In the genomic region with DNA sequence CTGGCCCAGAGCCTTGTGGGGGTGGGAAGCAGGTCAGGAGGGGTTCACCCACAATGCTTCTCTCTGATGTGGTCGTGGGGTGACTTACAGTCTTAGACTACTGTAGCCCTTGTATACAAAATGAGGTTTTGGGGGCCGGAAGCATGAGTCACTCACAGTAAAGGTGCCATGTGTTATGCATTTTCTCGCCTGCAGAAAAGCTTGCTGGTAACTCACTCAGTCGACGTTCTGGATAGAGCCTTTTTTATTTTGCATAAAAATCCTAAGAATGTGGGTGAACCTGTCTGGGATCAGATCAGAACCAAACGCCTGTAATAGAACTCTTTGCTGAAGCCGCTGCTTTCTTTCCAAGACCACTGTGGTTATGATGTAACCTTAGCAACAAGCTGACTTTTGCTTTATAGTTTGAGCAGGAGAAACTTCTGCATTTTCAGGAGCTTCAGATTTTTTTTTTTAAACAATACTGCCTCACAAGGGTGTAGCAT, we compare ENCODE assay signal across 9 mouse cellular contexts. TPM values are rescaled to one million over a fixed set of nuclear protein-coding genes. Genes with fewer than 3 reads are reported as not detected.
DNase-seq lines count a peak whose midpoint lies in the region; ATAC-seq lines count a peak whose summit lies in the region.
"Had no signal": no experiment of that assay in that cellular context is flagged by ENCODE, and none has a peak within 500 bp of the region (broad histone marks: within the 10 kb centered on the region; RNA-seq: fewer than 3 reads in every experiment).

No protein-coding gene starts in this region.

- peak; percentile 61 for DNase-seq in embryonic facial prominence, embryonic 11.5 days (ENCODE audit: low spot score)
- DNase-seq in embryonic facial prominence, embryonic 10.5 days (ENCODE audit: low spot score), result no peak
- DNase-seq in spleen, postnatal 36 days (ENCODE audit: low spot score in 2 of 2), result peak; percentile 59 to 61
- DNase-seq in spleen, adult 12 weeks (ENCODE audit: low spot score), result no peak
- peak; percentile 68 for DNase-seq in lung, postnatal 36 days
- DNase-seq in adrenal gland, postnatal 25 days, result no peak
- DNase-seq in testis, postnatal 10 days (ENCODE audit: low spot score), result no peak
- DNase-seq in cerebellum, postnatal 14 days, result no peak
- DNase-seq: cerebellum, adult 9-11 months had no signal

- no peaks in the 10 kb centered on the region for H3K9me3 ChIP-seq in embryonic facial prominence, embryonic 11.5 days (replicated peaks; ENCODE audit: control insufficient read depth, low read length)
- no peaks in the 10 kb centered on the region for H3K9me3 ChIP-seq in embryonic facial prominence, embryonic 10.5 days

- WGBS in embryonic facial prominence, embryonic 11.5 days, result 26% methylated on average over 7 of the region's 7 CpGs
- WGBS in embryonic facial prominence, embryonic 10.5 days, result 37% methylated on average over 7 of the region's 7 CpGs

- H3K27ac ChIP-seq in embryonic facial prominence, embryonic 11.5 days (replicated peaks; ENCODE audit: low read depth, low read length), result no peak overlapping the region
- no peak overlapping the region for H3K27ac ChIP-seq in embryonic facial prominence, embryonic 10.5 days (replicated peaks)

- H3K4me1 ChIP-seq in embryonic facial prominence, embryonic 11.5 days (ENCODE audit: control insufficient read depth, insufficient read depth, low read length), result 0 out of 2 replicates have a peak, but pooled peaks cover 3% of the 10 kb centered on the region
- H3K4me1 ChIP-seq in embryonic facial prominence, embryonic 10.5 days, result peaks cover 43% of the 10 kb centered on the region

- H3K4me3 ChIP-seq in embryonic facial prominence, embryonic 11.5 days (ENCODE audit: low read depth, low read length), result no peak overlapping the region
- H3K4me3 ChIP-seq in embryonic facial prominence, embryonic 10.5 days, result no peak overlapping the region

- H3K36me3 ChIP-seq in embryonic facial prominence, embryonic 11.5 days (replicated peaks; ENCODE audit: control insufficient read depth, insufficient read depth, low read depth, low read length), result no peaks in the 10 kb centered on the region
- no peaks in the 10 kb centered on the region for H3K36me3 ChIP-seq in embryonic facial prominence, embryonic 10.5 days (replicated peaks)

- no peak for ATAC-seq in embryonic facial prominence, embryonic 11.5 days (replicated peaks; ENCODE audit: insufficient number of reproducible peaks, low FRiP score, low TSS enrichment, low read depth)

- H3K27me3 ChIP-seq in embryonic facial prominence, embryonic 11.5 days (ENCODE audit: control insufficient read depth, insufficient read depth, low read length), result peaks cover 9% of the 10 kb centered on the region
- peaks cover 43% of the 10 kb centered on the region for H3K27me3 ChIP-seq in embryonic facial prominence, embryonic 10.5 days (replicated peaks; ENCODE audit: low read depth, poor library complexity, severe bottlenecking)

- no peak overlapping the region for H3K4me2 ChIP-seq in embryonic facial prominence, embryonic 11.5 days (ENCODE audit: low read depth, low read length)

- H3K9ac ChIP-seq in embryonic facial prominence, embryonic 11.5 days (replicated peaks; ENCODE audit: low read length), result no peak overlapping the region

RNA-seq across cellular contexts. Expression of gene Metrnl, which starts 5.2 kb away (rescaled TPM):
- 7.3 and 10.1 TPM in 2 replicates for polyA plus RNA-seq in embryonic facial prominence, embryonic 11.5 days (2014; fragmentation: Nextera tagmentation; extraction: Ambion mirVana)
- polyA plus RNA-seq in embryonic facial prominence, embryonic 10.5 days (2016; fragmentation: Nextera tagmentation; extraction: Ambion mirVana), result 8.4 and 8.5 TPM in 2 replicates
- 27.6 and 33.6 TPM in 2 replicates for total RNA-seq in adrenal gland, postnatal 25 days (2021)

RNA-seq across cellular contexts. Expression of gene B3gntl1, which starts 33.6 kb away (rescaled TPM):
- 5.1 and 6.6 TPM in 2 replicates for polyA plus RNA-seq in embryonic facial prominence, embryonic 11.5 days (2014; fragmentation: Nextera tagmentation; extraction: Ambion mirVana)
- 5.8 and 6.6 TPM in 2 replicates for polyA plus RNA-seq in embryonic facial prominence, embryonic 10.5 days (2016; fragmentation: Nextera tagmentation; extraction: Ambion mirVana)
- 14.9 and 16.9 TPM in 2 replicates for total RNA-seq in adrenal gland, postnatal 25 days (2021)

Comparison
In these comparisons a context has a peak if more than half of its experiments do, and no peak if none do; other contexts are left out.
1. DNase-seq: peak in embryonic facial prominence, embryonic 11.5 days (single experiment), spleen, postnatal 36 days (2 of 2) and lung, postnatal 36 days (single experiment); none in embryonic facial prominence, embryonic 10.5 days (single experiment), spleen, adult 12 weeks (single experiment), adrenal gland, postnatal 25 days (single experiment), testis, postnatal 10 days (single experiment) and cerebellum, postnatal 14 days (0 of 2).